ENCODE assay signal across 20 mouse cellular contexts in genomic region chr14:29818751-29819150, GRCm38 (mm10).
A peak's percentile ranks its signal among the peaks of the same experiment; 100 is the strongest.
DNase-seq lines count a peak whose midpoint lies in the region.
"Had no signal": no experiment of that assay in that cellular context is flagged by ENCODE, and none has a peak within 500 bp of the region (broad histone marks: within the 10 kb centered on the region; RNA-seq: fewer than 3 reads in every experiment).

No protein-coding gene starts in this region.

- DNase-seq in frontal cortex, adult 2 months (ENCODE audit: extremely low spot score in 1 of 2, low spot score in 1 of 2) = peak; percentile 23 to 64
- no peak for DNase-seq in frontal cortex, postnatal 14 days (ENCODE audit: low spot score in 2 of 2)
- DNase-seq in lung, postnatal 10 days = peak; percentile 5
- no peak for DNase-seq in lung, postnatal 4 days
- peak; percentile 47 to 56 for DNase-seq in frontal cortex, postnatal 36 days (ENCODE audit: low spot score in 2 of 2)
- peak; percentile 13 for DNase-seq in right cerebral cortex, postnatal 25 days
- DNase-seq in adrenal gland, adult (ENCODE audit: inconsistent age in 2 of 2, low spot score in 1 of 2) = no peak
- DNase-seq: adrenal gland, postnatal 25 days; cerebellum, adult 18-20 months; gastrocnemius, adult 2 months; gastrocnemius, postnatal 36 days; heart, adult 2 months; heart, postnatal 4 days; kidney, postnatal 25 days; liver; lung, adult 2 months; lung, postnatal 14 days; spleen, adult 18-20 months; thymus, adult 18-20 months; thymus, postnatal 25 days had no signal

Comparison
In these comparisons a context has a peak if more than half of its experiments do, and no peak if none do; other contexts are left out.
1. DNase-seq: peak in frontal cortex, adult 2 months (2 of 2), lung, postnatal 10 days (single experiment), frontal cortex, postnatal 36 days (2 of 2) and right cerebral cortex, postnatal 25 days (single experiment); none in frontal cortex, postnatal 14 days (0 of 2), lung, postnatal 4 days (0 of 2) and adrenal gland, adult (0 of 2).